Mouse (Mus musculus) natural killer cell, adult 2 months (primary cell): ENCODE data around the gene Samd9l.
"Not testable (repeated sequence)": the region's sequence is repeated elsewhere in the genome, so short reads cannot be mapped to it uniquely, and the experiment has no call there.

Experiments used
- DNase-seq, 2 experiments: peaks; one replicate each; pipeline ENCODE4 v3.0.0; 2022; ENCODE audit warnings: low spot score in 2 of 2

Samd9l gene

GRCm38 (mm10) chr6:3399340-3400068 lies at the start of gene Samd9l:
Gene Samd9l (minus strand): TSS chr6:3399572.
- peak; percentile 89 to 90 for DNase-seq

GRCm38 (mm10) chr6:3447404-3447803 lies 48.0 kb upstream of the Samd9l start:
- DNase-seq: peak; percentile 65 to 79

DNA sequence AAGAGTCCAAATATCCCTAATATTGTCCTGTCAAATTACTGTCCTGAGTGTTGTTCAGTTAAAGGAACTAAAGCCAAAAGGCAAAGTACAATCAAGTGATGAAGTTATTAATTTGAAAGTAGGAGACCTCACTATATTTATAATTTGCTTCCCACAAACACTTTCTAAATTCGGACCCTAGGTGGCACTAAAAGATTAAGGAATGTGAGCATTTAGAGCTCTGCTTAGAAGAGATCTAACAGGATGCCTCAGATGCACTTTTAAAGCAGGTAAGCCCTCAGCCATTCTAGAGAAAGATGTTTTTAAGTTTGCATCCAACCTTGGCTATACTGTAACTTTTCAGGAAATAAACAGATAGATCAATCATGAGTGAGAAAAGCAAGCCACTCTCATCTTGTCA lies 44.5 kb upstream of the Samd9l start:
- DNase-seq: no peak

- no peak for DNase-seq
Observed at GRCm38 (mm10) chr6:3436087-3436486, 36.7 kb upstream of the Samd9l start.

DNA sequence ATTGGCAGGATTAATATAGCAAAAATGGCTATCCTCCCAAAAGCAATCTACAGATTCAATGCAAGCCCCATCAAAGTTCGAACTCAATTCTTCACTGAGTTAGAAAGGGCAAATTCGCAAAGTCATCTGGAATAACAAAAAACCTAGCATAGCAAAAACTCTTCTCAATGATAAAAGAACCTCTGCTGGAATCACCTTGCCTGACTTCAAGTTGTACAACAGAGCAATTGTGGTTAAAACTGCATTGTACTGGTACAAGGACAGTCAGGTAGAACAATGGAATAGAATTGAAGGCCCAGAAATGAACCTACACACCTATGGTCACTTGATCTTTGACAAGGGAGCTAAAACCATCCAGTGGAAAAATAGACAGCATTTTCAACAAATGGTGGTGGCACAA lies 31.6 kb upstream of the Samd9l start:
- not testable (repeated sequence) for DNase-seq

- no peak for DNase-seq
Observed at GRCm38 (mm10) chr6:3427047-3427446, 27.7 kb upstream of the Samd9l start.

DNA sequence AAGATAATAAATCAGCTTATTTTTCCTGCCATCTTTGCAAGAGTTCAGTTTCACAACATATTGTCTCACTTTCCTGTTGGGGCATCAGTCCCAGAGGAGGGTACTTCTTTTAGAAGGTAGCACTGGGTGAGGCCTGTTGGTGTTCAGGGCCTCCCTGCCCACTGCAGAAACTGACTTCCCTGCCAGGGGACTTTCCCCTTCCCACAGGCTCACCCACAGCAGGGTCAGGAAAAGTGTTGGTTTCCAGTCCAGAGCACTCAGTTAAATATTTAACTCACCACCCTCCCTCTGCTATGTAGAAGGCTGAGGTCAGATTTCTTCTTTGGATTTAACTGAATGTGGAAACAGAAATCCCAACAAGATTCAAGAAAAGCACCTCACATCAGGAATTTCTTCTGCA lies 26.0 kb upstream of the Samd9l start:
- peak; percentile 18 to 31 for DNase-seq

DNA sequence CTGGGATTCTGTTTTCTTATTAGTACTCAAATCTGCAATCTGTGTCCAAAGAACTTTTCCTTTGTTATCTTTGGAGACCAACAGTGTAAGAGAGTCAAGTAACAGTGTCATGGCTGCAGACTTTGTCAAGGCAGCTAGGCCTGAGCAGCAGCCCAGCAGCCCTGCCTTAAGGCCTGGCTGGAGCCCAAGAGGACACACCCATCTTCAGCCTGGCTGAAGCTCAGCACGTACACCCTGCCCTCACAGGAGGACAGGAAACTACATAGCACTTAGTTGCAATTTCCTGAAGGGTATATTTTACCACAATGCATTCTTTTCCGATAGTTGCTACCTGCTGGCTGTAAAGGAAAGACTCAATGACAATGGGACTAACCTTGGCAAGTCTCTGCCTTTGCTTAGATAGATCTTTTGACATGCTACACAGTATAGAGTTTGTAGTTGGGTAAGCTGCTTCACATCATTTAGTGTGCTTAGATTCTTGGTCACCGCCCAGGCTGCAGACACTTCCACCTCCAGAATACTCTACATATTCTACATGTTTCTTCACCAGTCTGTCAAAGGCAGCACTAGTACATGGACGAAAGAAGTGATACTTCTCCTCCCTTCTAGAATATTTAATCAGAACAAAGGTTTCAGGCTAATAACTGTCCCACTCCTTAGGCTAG lies 25.4 kb upstream of the Samd9l start:
- DNase-seq: peak in 1 of 2 experiments; percentile 26

DNA sequence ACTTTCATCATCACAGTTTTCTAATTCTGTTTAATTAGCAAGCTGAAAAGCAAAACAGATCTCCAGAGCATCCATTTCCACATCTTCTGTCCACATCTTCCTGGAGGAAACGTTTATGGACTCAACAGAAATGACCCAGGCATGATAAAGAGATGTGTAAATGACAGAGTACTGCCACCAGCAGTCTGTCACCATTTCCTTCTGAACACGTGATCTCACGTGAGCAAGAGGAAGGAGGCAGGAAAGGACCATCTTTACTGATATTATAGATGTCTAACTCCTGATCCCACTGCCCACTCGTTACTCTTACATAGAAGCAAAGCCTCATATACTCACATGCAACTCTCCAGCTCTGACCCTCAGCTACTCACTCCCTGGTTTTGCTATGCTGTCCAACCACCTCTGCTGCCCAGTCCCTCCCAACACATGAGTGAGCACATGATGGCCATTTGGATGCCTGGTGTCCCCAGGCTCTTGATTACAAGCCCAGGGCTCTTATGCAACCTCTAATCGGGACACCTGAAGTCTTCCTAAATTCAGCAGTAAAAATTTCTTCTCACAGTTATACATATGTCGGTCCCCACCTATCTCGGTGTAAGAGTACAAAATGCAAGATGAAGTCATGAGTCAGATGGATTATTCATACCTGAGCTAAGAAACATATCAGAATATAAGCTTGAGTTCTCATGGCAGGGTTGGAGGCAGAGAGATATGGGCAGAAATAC lies 2.0 kb downstream of the Samd9l start:
- peak; percentile 36 to 46 for DNase-seq

GRCm38 (mm10) chr6:3395921-3396611 lies 3.3 kb downstream of the Samd9l start:
- DNase-seq: not testable (repeated sequence)

DNA sequence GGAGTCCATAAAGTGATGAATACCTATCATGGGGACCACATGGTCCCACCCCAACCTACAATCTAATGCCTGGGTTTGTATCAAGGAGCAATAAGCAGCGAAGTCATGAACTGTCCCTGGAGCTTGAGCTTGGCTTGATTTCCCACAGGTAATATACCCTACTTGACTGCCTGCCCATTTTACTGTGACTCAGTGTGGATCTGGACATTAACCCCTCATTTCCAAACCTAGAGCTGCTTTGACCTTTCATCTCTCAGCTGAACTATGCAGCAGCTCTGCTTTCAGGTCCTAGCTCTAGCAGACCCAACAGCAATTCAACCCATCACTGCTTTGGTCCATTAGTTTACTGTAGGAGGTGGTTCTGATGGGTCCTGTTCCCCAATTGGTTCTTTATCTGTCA lies 9.4 kb downstream of the Samd9l start:
- DNase-seq: no peak

GRCm38 (mm10) chr6:3386565-3386964 lies 12.8 kb downstream of the Samd9l start:
- no peak for DNase-seq

DNA sequence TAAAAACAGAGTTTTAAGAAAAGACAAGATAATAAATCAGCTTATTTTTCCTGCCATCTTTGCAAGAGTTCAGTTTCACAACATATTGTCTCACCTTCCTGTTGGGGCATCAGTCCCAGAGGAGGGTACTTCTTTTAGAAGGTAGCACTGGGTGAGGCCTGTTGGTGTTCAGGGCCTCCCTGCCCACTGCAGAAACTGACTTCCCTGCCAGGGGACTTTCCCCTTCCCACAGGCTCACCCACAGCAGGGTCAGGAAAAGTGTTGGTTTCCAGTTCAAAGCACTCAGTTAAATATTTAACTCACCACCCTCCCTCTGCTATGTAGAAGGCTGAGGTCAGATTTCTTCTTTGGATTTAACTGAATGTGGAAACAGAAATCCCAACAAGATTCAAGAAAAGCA lies 14.6 kb downstream of the Samd9l start:
- not testable (repeated sequence) for DNase-seq

GRCm38 (mm10) chr6:3384115-3384791 lies 15.1 kb downstream of the Samd9l start:
- not testable (repeated sequence) for DNase-seq

- no peak for DNase-seq
Observed at GRCm38 (mm10) chr6:3379146-3379545, 20.2 kb downstream of the Samd9l start.

GRCm38 (mm10) chr6:3376687-3377086 lies 22.7 kb downstream of the Samd9l start:
- DNase-seq: no peak

DNA sequence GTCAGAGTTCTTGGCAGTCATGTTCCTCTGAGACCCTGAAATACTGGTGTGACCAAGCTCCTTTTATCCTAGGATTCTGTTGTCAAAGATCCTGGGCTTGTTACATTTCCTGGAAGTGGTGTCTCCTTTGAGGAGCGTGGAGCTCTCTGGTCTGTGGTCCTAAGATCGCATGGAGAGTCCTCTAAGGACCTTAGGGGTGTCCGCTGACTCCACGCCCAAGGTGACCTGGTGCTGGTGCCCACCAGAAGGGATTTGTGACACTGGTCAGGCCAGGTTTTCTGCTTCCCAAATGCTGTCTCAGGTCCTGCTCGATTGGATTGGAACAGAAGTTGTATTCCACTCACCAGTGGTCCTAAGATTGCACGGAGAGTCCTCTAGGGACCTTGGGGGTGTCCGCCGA lies 29.8 kb downstream of the Samd9l start:
- no peak for DNase-seq

DNA sequence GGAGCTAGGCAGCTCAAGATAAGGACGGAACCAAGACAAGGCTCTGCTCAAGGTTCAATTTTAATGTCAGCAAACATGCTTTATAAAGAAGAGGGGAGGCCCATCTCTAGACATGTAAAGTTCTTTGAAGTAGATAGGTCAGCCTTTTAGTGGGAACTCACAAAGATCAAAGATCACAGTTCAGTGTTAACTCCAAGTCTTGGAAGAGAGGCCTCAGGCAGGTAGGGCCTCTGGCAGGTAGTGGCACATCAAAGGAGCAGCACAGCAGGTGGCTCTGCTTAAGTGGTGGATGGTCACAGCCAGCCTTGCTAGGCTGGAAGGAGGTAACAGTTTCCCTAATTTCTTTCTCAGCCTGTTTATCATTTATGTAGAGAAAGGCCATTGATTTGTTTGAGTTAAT lies 33.8 kb downstream of the Samd9l start:
- not testable (repeated sequence) for DNase-seq

GRCm38 (mm10) chr6:3345924-3346597 lies 53.3 kb downstream of the Samd9l start:
- peak; percentile 76 to 77 for DNase-seq

DNA sequence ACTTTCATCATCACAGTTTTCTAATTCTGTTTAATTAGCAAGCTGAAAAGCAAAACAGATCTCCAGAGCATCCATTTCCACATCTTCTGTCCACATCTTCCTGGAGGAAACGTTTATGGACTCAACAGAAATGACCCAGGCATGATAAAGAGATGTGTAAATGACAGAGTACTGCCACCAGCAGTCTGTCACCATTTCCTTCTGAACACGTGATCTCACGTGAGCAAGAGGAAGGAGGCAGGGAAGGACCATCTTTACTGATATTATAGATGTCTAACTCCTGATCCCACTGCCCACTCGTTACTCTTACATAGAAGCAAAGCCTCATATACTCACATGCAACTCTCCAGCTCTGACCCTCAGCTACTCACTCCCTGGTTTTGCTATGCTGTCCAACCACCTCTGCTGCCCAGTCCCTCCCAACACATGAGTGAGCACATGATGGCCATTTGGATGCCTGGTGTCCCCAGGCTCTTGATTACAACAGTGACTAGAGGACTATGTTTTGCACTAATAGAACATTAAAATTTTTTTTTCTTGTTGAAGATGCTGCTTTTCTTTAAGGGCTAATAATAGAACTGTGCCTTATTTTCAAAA lies 54.2 kb downstream of the Samd9l start:
- DNase-seq: not testable (repeated sequence)
